15 mouse cellular contexts compared by ENCODE assay signal in the genomic region with DNA sequence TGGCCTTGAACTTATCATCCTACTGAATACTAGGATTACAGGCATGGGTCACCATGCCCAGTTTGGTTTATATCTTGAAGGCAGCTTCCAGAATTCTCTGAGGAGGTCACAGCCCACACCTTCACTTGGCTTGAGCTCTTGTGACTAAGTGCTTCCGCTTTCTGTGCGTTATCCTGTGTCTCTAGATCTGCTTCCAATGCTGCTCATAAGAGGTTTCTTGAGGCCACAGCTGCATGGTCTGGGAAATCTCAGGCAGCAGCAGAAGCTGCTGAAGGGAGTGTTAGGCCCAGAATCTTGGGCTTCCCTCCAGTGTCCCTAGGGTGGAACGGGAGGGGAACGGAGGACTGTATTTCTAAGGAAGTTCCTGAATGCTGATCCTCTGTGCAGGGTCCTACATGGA. TPM values are rescaled to one million over a fixed set of nuclear protein-coding genes. Genes with fewer than 3 reads are reported as not detected.
A peak's percentile ranks its signal among the peaks of the same experiment; 100 is the strongest.
DNase-seq lines count a peak whose midpoint lies in the region.
"Had no signal": no experiment of that assay in that cellular context is flagged by ENCODE, and none has a peak within 500 bp of the region (broad histone marks: within the 10 kb centered on the region; RNA-seq: fewer than 3 reads in every experiment).

No protein-coding gene starts in this region.

- DNase-seq in heart, adult 11 months, result peak; percentile 92
- DNase-seq in heart, postnatal 4 days, result no peak
- peak; percentile 45 for DNase-seq in lung, postnatal 10 days
- DNase-seq in lung, postnatal 25 days (ENCODE audit: low spot score), result no peak
- DNase-seq in thymus, adult 18-20 months, result no peak
- DNase-seq: adrenal gland, adult 2 months; adrenal gland, postnatal 10 days; adrenal gland, postnatal 25 days; B cell, adult 2 months; cerebellum, adult 11-12 months; cerebellum, adult 2 months; cerebellum, adult 9-10 months; cerebellum, postnatal 10 days; cerebellum, postnatal 25 days; forebrain, postnatal 0 days had no signal

RNA-seq across cellular contexts. Expression of a gene that starts 20.4 kb away (rescaled TPM):
- under 1 TPM; 0.20 to 0.33 TPM for total RNA-seq in heart, postnatal 4 days (2021)

RNA-seq across cellular contexts. Expression of a gene that starts 49.5 kb away (rescaled TPM):
- total RNA-seq in heart, postnatal 4 days (2021), result 100 to 1,000 TPM; 112 to 115 TPM

RNA-seq across cellular contexts. Expression of a gene that starts 49.6 kb away (rescaled TPM):
- 10 to 100 TPM; 44.0 to 46.1 TPM for total RNA-seq in heart, postnatal 4 days (2021)

Comparison
In these comparisons a context has a peak if more than half of its experiments do, and no peak if none do; other contexts are left out.
1. DNase-seq: peak in heart, adult 11 months (single experiment) and lung, postnatal 10 days (single experiment); none in heart, postnatal 4 days (single experiment), lung, postnatal 25 days (single experiment) and thymus, adult 18-20 months (0 of 2).